Mouse (Mus musculus) monocyte, adult 2 months (primary cell): ENCODE data around the gene Fam104a.

Experiments used
- DNase-seq, 2 experiments: peaks; one replicate each; pipeline ENCODE4 v3.0.0; 2022; ENCODE audit warnings: low spot score in 2 of 2, low read depth in 1 of 2

The Fam104a gene

DNA sequence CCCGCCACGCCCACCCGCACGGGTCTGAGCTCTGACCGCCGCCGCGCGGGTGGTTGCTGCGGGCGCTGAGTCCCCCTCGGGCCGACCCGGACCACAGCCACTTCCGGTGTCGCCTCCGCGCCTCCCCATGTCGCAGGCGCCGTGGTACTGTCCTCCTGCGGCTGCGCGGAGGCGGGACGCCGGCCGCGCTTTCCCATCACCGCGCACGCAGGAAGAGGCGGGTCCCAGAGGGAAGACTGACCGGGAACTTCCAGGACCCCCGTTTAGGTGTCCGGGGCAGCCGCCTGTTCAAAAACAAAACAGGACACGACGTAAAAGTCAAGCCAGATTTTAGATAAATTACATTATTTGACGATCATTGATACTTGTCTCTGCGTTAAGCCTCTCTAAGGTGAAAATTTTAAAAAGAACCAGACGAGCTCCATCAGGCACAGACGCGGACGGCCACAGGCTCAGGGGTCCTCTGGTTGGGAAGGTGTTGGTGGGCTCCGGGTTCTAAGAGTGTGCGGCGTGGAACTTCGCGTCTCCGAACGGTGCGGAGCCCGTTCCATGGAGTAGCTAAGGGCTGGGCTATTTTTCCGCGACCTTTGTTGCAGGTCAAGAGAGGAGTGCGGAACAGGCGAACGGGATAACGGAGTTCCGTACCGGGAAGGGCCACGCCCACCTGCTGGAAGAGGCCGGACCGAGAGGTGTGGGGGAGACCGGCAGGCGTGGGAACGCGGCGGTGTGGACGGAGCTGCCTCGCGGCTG, at the start of gene Fam104a, which contains the start of gene D11Wsu47e:
Gene Fam104a (minus strand): TSS at position 199 of the 750 bp plus-strand sequence.
Gene D11Wsu47e (plus strand): TSS at position 456 of the 750 bp plus-strand sequence.
- DNase-seq: peak; percentile 83 to 93

DNA sequence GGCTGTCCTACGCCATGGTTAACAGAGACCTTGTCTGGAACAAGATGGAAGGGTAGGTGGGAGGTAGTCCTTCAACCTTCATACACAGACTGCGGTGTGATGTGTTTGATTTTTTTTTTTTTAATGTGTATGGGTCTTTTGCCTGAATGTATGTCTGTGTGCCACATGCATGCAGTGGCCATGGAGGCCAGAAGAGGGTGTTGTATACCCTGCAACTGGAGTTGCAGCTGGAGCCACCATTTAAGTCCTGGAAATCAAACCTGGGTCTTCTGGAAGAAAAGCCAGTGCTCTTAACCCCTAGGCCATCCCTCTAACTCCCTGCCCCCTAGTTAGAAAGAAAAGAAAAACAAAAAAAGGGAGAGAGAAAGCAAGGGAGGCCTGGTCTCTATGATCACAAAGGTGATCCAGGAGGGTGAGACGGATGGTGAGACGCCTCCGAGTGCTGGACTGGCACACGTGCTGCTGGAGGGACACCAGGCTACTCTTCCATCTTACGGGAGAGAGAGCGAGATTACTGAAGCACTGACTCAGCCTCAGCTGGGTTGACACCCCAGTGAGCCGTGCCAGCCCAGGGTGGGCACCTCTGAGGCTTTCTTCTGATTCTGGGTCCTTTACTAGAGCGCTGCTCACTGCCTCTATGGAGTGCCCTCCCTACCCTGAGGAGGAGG, 48.1 kb upstream of the Fam104a start:
- DNase-seq: no peak

GRCm38 (mm10) chr11:113730879-113731278, 46.9 kb upstream of the Fam104a start:
- DNase-seq: no peak

GRCm38 (mm10) chr11:113729917-113730316, 46.0 kb upstream of the Fam104a start:
- DNase-seq: no peak

DNA sequence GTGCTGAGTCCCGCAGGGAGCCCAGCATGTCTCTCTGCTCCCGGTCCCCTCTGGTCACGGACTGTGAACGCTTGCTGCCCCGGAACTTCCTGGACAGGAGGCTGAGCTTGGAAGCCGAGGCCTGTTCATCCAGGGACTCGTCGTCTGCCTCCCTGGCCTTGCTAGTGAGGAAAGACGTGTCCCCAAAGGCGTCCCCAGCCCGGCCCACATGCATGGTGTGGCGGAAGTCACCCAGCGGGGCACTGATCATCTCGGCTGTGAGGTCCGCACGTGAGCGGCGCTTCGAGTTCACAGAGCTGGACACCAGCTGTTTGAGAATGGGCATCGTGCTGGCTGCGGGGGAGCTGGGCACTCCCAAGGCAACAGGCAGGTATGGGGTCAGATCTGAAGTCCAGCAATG, 45.3 kb upstream of the Fam104a start:
- no peak for DNase-seq

GRCm38 (mm10) chr11:113727992-113728391, 44.0 kb upstream of the Fam104a start:
- no peak for DNase-seq

- DNase-seq: no peak
Measured at GRCm38 (mm10) chr11:113726994-113727888, 43.3 kb upstream of the Fam104a start.

DNA sequence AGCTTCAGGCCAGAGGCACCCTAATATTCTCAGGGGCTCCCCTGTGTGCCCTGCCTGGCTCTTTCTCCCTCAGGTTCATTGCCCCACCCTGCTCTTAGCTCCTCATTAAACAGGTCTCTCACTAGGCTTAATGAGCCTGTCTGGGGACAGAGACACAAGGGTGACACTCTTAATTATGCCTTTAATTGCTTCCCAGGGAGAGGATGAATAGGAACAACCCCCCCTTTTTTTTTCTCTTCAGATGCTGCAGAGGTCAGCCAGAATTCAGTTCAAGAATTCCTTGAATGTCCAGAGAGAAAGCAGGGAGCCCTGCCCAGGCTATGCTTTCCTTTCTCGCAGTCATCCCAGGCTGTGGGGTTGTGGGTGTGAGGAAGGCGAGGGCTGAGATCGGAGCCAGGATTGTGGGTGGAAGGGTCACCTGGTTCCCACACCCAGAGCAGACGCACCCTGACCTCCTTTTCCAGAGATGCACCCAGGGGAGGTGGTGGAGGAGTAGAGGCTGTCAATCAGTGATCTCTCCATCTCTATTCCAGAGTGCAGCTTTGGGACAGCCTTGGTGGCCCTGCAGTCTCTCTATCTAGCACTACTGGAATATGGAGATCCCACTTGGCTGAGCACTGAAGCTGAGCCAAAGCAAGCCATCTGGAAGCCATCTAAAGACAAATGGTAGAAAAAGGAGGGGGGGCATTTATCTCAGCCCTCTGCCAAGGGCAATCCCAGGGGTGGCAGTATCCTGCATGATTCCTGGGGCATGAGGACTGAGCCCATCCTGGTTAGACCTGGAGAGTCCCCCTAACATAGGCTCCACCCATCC, 41.5 kb upstream of the Fam104a start:
- DNase-seq: no peak

- no peak for DNase-seq
Measured at GRCm38 (mm10) chr11:113722405-113723090, 38.6 kb upstream of the Fam104a start.

- DNase-seq: no peak
Measured at GRCm38 (mm10) chr11:113717767-113718424, 33.9 kb upstream of the Fam104a start.

DNA sequence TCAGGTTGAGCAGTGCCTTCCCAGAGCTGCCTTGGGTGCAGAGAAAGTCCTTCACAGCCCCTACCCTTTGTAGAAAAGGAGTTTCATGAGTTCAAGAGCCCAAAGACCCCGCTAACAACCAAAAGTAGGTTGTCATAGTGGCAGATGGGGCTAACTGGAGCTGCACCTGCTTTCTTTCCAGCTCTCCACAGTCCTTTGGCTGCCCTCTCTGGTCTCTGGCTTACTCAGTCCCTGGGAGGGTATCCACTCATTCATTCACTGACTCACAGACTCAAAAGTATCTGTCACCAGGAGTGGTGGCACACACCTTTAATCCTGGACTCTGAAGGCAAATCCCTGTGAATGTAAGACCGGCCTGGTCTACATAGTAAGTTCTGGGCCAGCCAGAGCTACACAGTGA, 32.2 kb upstream of the Fam104a start:
- DNase-seq: no peak

- no peak for DNase-seq
Measured at GRCm38 (mm10) chr11:113715078-113715674, 31.2 kb upstream of the Fam104a start.

GRCm38 (mm10) chr11:113711061-113711460, 27.1 kb upstream of the Fam104a start:
- no peak for DNase-seq

GRCm38 (mm10) chr11:113710257-113710777, 26.4 kb upstream of the Fam104a start:
- DNase-seq: no peak

DNA sequence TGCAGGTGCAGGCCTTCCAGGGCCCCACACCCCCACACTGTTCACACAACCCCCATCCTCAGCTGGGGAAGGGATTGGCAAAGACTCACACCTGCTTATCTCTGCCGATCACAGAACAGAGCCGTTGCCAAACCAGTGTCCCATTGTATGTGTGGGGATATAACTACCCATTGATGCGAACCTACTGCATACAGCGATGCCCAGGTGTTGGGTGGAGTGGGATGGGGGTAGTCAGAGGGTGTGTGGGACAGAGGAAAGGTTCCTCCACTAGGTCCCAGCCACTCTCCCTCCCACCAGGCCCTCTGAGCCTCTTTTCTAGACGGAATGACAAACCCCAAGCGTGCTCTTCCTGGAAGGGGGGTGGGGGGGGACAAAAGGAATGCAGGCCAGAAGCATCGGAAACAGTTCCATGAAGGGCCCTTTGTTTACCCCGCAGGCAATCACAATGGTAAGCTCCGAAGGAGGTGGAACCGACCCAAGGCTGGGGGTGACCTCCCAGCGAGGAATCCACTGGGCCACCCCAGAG, 25.8 kb upstream of the Fam104a start, which contains the start of gene Cpsf4l:
Gene Cpsf4l (minus strand): TSS at position 287 of the 526 bp plus-strand sequence.
- no peak for DNase-seq

DNA sequence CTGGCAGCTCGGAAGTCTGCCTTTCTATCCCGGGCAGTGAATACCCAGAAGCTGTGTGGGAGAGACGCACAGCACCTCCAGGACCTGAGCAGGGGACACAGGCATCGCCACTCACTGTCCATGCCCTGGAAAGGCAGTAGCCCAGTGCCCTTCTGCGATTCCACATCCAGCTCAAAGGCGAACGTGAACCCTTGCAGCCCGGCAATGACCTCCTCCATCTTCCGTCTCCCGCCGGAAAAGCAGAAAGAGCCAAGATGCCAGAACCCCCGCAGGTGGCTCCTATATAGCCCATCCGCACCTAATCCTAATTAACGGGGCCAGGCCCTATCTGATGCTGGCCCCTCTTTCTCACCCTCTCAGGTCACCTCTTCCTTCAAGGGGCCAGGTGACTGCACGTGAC, 25.3 kb upstream of the Fam104a start:
- DNase-seq: no peak

DNA sequence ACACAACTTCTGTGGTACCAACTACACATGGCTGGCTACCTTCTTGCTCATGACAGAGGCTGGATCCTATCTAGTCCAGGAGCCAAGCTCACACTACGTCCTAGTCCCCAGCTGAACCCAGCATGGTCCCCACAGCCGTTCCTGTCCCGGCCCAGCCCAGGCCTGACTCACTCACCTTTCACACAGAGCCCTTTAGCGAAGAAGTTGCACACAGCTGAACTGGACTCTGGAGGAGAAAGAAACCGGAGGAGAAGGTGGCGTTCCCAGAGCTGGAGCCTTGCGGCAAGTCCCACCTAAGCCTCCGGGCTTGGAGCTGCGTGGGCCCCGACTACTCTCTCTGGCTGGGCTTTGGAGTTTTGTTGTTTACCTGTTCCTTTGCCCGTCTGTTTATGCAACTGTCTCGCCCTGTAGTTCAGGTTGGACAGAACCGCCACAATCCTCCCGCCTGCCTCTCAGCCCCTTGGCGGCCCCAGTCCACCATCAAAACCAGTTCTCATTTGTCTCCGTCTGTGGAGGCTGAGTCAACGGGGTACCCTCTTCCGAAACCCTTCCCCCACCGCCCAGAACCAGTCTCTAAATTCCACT, 24.8 kb upstream of the Fam104a start:
- DNase-seq: no peak

- no peak for DNase-seq
Measured at GRCm38 (mm10) chr11:113705966-113706652, 22.2 kb upstream of the Fam104a start.
